Mouse (Mus musculus): ENCODE results near the gene Nrcam. TPM values are rescaled to one million over a fixed set of nuclear protein-coding genes. Genes with fewer than 3 reads are reported as not detected.

The Nrcam gene
- polyA plus RNA-seq, 1 experiment, result 0.71 TPM

DNA sequence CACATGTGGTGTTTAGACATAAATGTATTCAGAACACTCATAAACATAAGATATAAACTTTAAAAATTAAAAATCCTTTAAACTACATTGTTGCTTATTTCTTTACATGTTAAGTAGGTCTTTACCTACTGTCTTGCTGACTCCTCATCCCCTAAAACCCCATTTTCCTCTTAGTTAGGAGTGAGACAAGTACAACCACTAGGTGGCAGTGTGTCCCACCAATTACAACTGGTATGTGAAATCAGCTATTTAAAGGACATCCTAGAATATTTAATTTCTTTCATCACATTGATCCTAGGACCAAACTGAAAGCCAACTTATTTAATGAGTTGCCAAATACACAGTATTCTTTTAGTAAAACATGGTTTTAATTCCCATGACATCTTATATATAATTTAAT, 36.4 kb upstream of the Nrcam start:
- no peak for TF ChIP-seq MYOD1 (IDR thresholded peaks at IDR 0.05; ENCODE audit: control insufficient read depth in 1 of 3, insufficient read length in 2 of 3, low read depth in 2 of 3)
- TF ChIP-seq POLR2AphosphoS2 (IDR thresholded peaks at IDR 0.05; ENCODE audit: insufficient read length, low read depth), result no peak
- TF ChIP-seq MAX (IDR thresholded peaks at IDR 0.05; ENCODE audit: low read depth), result no peak
- no peak for TF ChIP-seq MYOG (IDR thresholded peaks at IDR 0.05; ENCODE audit: control insufficient read depth in 1 of 3, insufficient read depth in 1 of 3, insufficient read length in 2 of 3, low read depth in 2 of 3)
- TF ChIP-seq E2F4 (IDR thresholded peaks at IDR 0.05; ENCODE audit: insufficient read depth), result no peak
- TF ChIP-seq POLR2A (IDR thresholded peaks at IDR 0.05; ENCODE audit: insufficient read length, low read depth), result no peak
- no peak for TF ChIP-seq TCF12 (IDR thresholded peaks at IDR 0.05; ENCODE audit: insufficient read depth, poor library complexity, severe bottlenecking)
- no peak for TF ChIP-seq CEBPB (IDR thresholded peaks at IDR 0.05; ENCODE audit: insufficient read depth, poor library complexity, severe bottlenecking)
- TF ChIP-seq USF1 (IDR thresholded peaks at IDR 0.05; ENCODE audit: low read depth), result no peak
- no peak for TF ChIP-seq REST (IDR thresholded peaks at IDR 0.05; ENCODE audit: insufficient read depth, insufficient read length)
- TF ChIP-seq SRF (IDR thresholded peaks at IDR 0.05; ENCODE audit: control insufficient read depth, insufficient read length, low read depth), result no peak
- no peak for TF ChIP-seq TCF3 (IDR thresholded peaks at IDR 0.05; ENCODE audit: insufficient read length, low read depth)
- no peak overlapping the region for H3ac ChIP-seq (ENCODE audit: control insufficient read depth, insufficient read length)
- H3K36me3 ChIP-seq (ENCODE audit: control insufficient read depth, insufficient read depth), result peaks cover 13% of the 10 kb centered on the region
- H3K4me3 ChIP-seq, result no peak overlapping the region
- no peaks in the 10 kb centered on the region for H3K79me2 ChIP-seq (ENCODE audit: control insufficient read depth, insufficient read depth)
- H3K27me3 ChIP-seq (ENCODE audit: control insufficient read depth, insufficient read depth, insufficient read length), result no peaks in the 10 kb centered on the region
- no peak overlapping the region for H3K4me2 ChIP-seq (ENCODE audit: low read depth)

DNA sequence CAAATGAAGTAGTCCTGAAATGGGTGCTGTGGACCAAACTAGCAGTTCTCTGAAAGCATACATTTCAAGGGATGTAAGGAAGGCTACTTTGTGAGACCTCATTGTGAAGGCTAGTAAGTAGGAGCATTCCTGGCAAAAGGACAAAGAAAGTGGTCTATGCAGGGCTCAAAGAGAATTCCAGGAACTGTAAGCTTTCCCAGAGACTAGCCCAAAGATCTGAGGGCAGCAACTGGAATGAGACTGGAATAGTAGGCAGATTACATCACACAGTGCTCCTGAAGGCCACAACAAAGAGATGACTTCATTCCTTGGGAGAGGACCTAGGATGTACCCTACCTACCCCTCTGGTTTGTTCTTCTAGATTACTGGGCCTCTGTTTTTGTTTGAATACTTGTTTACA, 27.9 kb upstream of the Nrcam start:
- H3K27me3 ChIP-seq (ENCODE audit: control insufficient read depth, insufficient read depth, insufficient read length), result no peaks in the 10 kb centered on the region
- no peaks in the 10 kb centered on the region for H3K79me2 ChIP-seq (ENCODE audit: control insufficient read depth, insufficient read depth)
- H3K36me3 ChIP-seq (ENCODE audit: control insufficient read depth, insufficient read depth), result peaks cover 20% of the 10 kb centered on the region
- no peak overlapping the region for H3K4me3 ChIP-seq
- TF ChIP-seq MYOG (IDR thresholded peaks at IDR 0.05; ENCODE audit: control insufficient read depth in 1 of 3, insufficient read depth in 1 of 3, insufficient read length in 2 of 3, low read depth in 2 of 3) (no peak), E2F4 (IDR thresholded peaks at IDR 0.05; ENCODE audit: insufficient read depth) (no peak), TCF3 (IDR thresholded peaks at IDR 0.05; ENCODE audit: insufficient read length, low read depth) (no peak), REST (IDR thresholded peaks at IDR 0.05; ENCODE audit: insufficient read depth, insufficient read length) (no peak), POLR2A (IDR thresholded peaks at IDR 0.05; ENCODE audit: insufficient read length, low read depth) (no peak), MAX (IDR thresholded peaks at IDR 0.05; ENCODE audit: low read depth) (no peak), TCF12 (IDR thresholded peaks at IDR 0.05; ENCODE audit: insufficient read depth, poor library complexity, severe bottlenecking) (no peak), USF1 (IDR thresholded peaks at IDR 0.05; ENCODE audit: low read depth) (no peak), SRF (IDR thresholded peaks at IDR 0.05; ENCODE audit: control insufficient read depth, insufficient read length, low read depth) (no peak), MYOD1 (IDR thresholded peaks at IDR 0.05; ENCODE audit: control insufficient read depth in 1 of 3, insufficient read length in 2 of 3, low read depth in 2 of 3) (no peak)
- no peak overlapping the region for H3K4me2 ChIP-seq (ENCODE audit: low read depth)
- H3ac ChIP-seq (ENCODE audit: control insufficient read depth, insufficient read length), result no peak overlapping the region

- Histone ChIP-seq H3K4me3 (no peak overlapping the region), H3K79me2 (ENCODE audit: control insufficient read depth, insufficient read depth) (no peaks in the 10 kb centered on the region), H3K4me2 (ENCODE audit: low read depth) (no peak overlapping the region), H3ac (ENCODE audit: control insufficient read depth, insufficient read length) (no peak overlapping the region), H3K36me3 (ENCODE audit: control insufficient read depth, insufficient read depth) (peaks cover 35% of the 10 kb centered on the region), H3K27me3 (ENCODE audit: control insufficient read depth, insufficient read depth, insufficient read length) (no peaks in the 10 kb centered on the region)
- TF ChIP-seq POLR2A (IDR thresholded peaks at IDR 0.05; ENCODE audit: insufficient read length, low read depth) (no peak), MYOG (IDR thresholded peaks at IDR 0.05; ENCODE audit: control insufficient read depth in 1 of 3, insufficient read depth in 1 of 3, insufficient read length in 2 of 3, low read depth in 2 of 3) (no peak), SRF (IDR thresholded peaks at IDR 0.05; ENCODE audit: control insufficient read depth, insufficient read length, low read depth) (no peak), TCF12 (IDR thresholded peaks at IDR 0.05; ENCODE audit: insufficient read depth, poor library complexity, severe bottlenecking) (no peak), E2F4 (IDR thresholded peaks at IDR 0.05; ENCODE audit: insufficient read depth) (no peak), MYOD1 (IDR thresholded peaks at IDR 0.05; ENCODE audit: control insufficient read depth in 1 of 3, insufficient read length in 2 of 3, low read depth in 2 of 3) (no peak), MAX (IDR thresholded peaks at IDR 0.05; ENCODE audit: low read depth) (no peak), CEBPB (IDR thresholded peaks at IDR 0.05; ENCODE audit: insufficient read depth, poor library complexity, severe bottlenecking) (no peak), POLR2AphosphoS2 (IDR thresholded peaks at IDR 0.05; ENCODE audit: insufficient read length, low read depth) (no peak)
Measured at GRCm38 (mm10) chr12:44304012-44304411, 24.7 kb upstream of the Nrcam start.

DNA sequence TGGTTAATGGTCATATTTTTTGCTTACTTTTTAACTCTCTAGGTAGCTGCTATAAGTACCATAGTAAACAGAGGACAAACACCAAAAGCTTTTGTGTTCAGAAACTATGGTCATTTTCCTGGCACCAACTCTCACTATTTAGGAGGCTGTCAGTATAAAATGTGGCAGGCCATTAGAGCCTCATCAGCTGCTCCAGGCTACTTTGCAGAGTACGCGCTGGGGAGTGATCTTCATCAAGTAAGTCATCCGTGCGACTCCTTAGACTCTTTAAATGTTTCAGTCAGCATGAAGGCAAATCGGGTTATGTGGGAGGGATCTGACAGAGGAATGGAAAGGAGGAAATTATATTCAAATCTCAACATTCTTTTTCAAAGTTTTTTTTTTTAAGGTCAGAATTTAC, 23.8 kb upstream of the Nrcam start:
- TF ChIP-seq TCF3 (IDR thresholded peaks at IDR 0.05; ENCODE audit: insufficient read length, low read depth), result no peak
- TF ChIP-seq TCF12 (IDR thresholded peaks at IDR 0.05; ENCODE audit: insufficient read depth, poor library complexity, severe bottlenecking), result no peak
- no peak for TF ChIP-seq USF1 (IDR thresholded peaks at IDR 0.05; ENCODE audit: low read depth)
- TF ChIP-seq SRF (IDR thresholded peaks at IDR 0.05; ENCODE audit: control insufficient read depth, insufficient read length, low read depth), result no peak
- TF ChIP-seq E2F4 (IDR thresholded peaks at IDR 0.05; ENCODE audit: insufficient read depth), result no peak
- TF ChIP-seq MYOD1 (IDR thresholded peaks at IDR 0.05; ENCODE audit: control insufficient read depth in 1 of 3, insufficient read length in 2 of 3, low read depth in 2 of 3), result no peak
- no peak for TF ChIP-seq POLR2AphosphoS2 (IDR thresholded peaks at IDR 0.05; ENCODE audit: insufficient read length, low read depth)
- TF ChIP-seq MAX (IDR thresholded peaks at IDR 0.05; ENCODE audit: low read depth), result no peak
- no peak for TF ChIP-seq POLR2A (IDR thresholded peaks at IDR 0.05; ENCODE audit: insufficient read length, low read depth)
- Histone ChIP-seq H3K79me2 (ENCODE audit: control insufficient read depth, insufficient read depth) (no peaks in the 10 kb centered on the region), H3K4me2 (ENCODE audit: low read depth) (no peak overlapping the region), H3K4me3 (no peak overlapping the region), H3ac (ENCODE audit: control insufficient read depth, insufficient read length) (no peak overlapping the region), H3K27me3 (ENCODE audit: control insufficient read depth, insufficient read depth, insufficient read length) (no peaks in the 10 kb centered on the region), H3K36me3 (ENCODE audit: control insufficient read depth, insufficient read depth) (peaks cover 38% of the 10 kb centered on the region)

DNA sequence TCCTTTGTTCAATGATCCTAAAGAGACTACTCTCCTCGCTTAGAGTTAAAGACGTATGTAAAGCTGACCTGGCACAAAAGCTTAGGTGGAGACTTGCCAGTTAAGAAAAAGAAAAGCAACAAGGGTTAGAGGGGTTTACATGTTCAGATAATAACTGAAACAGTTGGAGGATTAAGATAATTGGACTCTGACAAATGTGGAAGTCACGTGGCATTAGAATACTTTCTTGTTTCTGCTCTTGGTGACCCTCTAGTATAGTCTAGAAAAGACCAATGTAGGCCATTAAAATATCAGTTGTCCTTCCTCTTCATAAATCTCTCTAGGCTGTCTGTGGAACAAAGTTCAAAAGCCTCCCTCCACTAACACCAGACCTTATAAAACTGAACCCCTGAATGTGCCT, 20.5 kb upstream of the Nrcam start:
- Histone ChIP-seq H3K27me3 (ENCODE audit: control insufficient read depth, insufficient read depth, insufficient read length) (no peaks in the 10 kb centered on the region), H3ac (ENCODE audit: control insufficient read depth, insufficient read length) (no peak overlapping the region), H3K79me2 (ENCODE audit: control insufficient read depth, insufficient read depth) (no peaks in the 10 kb centered on the region), H3K4me2 (ENCODE audit: low read depth) (no peak overlapping the region), H3K4me3 (no peak overlapping the region), H3K36me3 (ENCODE audit: control insufficient read depth, insufficient read depth) (peaks cover 42% of the 10 kb centered on the region)
- TF ChIP-seq SRF (IDR thresholded peaks at IDR 0.05; ENCODE audit: control insufficient read depth, insufficient read length, low read depth), result no peak
- TF ChIP-seq MAX (IDR thresholded peaks at IDR 0.05; ENCODE audit: low read depth), result no peak
- TF ChIP-seq CEBPB (IDR thresholded peaks at IDR 0.05; ENCODE audit: insufficient read depth, poor library complexity, severe bottlenecking), result no peak
- TF ChIP-seq MYOD1 (IDR thresholded peaks at IDR 0.05; ENCODE audit: control insufficient read depth in 1 of 3, insufficient read length in 2 of 3, low read depth in 2 of 3), result no peak
- no peak for TF ChIP-seq USF1 (IDR thresholded peaks at IDR 0.05; ENCODE audit: low read depth)
- TF ChIP-seq TCF12 (IDR thresholded peaks at IDR 0.05; ENCODE audit: insufficient read depth, poor library complexity, severe bottlenecking), result no peak
- TF ChIP-seq REST (IDR thresholded peaks at IDR 0.05; ENCODE audit: insufficient read depth, insufficient read length), result no peak
- no peak for TF ChIP-seq TCF3 (IDR thresholded peaks at IDR 0.05; ENCODE audit: insufficient read length, low read depth)
- no peak for TF ChIP-seq POLR2A (IDR thresholded peaks at IDR 0.05; ENCODE audit: insufficient read length, low read depth)
- TF ChIP-seq E2F4 (IDR thresholded peaks at IDR 0.05; ENCODE audit: insufficient read depth), result no peak
- TF ChIP-seq MYOG (IDR thresholded peaks at IDR 0.05; ENCODE audit: control insufficient read depth in 1 of 3, insufficient read depth in 1 of 3, insufficient read length in 2 of 3, low read depth in 2 of 3), result no peak
- TF ChIP-seq POLR2AphosphoS2 (IDR thresholded peaks at IDR 0.05; ENCODE audit: insufficient read length, low read depth), result no peak
